Mouse (Mus musculus): ENCODE measurements around the gene Ppib. TPM values are rescaled to one million over a fixed set of nuclear protein-coding genes. Genes with fewer than 3 reads are reported as not detected.
A peak's percentile ranks its signal among the peaks of the same experiment; 100 is the strongest.

Ppib gene
- total and polyA plus RNA-seq, 2 experiments from 2014 or later: 223 to 395 TPM

DNA sequence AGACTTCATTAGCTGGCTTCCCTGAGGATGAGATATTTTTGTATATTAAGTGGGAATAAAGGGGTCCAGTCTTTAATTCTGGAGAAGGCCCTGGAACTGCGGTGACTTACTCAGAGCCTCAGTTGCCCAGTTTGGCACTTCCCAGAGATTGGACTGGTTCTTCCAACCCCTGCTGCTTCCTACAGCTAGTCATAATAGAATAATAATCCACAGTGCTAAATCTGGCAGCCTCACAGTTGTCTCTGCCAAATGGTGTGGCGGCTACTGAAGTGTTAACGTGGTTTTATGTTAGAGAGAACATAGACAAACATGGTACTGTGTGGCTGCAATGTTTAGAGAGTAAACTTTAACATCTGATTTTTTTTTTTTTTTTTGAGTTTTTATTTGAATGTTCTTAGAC, 1.6 kb downstream of the Ppib start:
- Histone ChIP-seq H3K9ac (replicated peaks; ENCODE audit: low read length) (peak overlapping the region; percentile 91; the same call in 1 of the 2 replicates), H3K4me1 (ENCODE audit: insufficient read depth, low read length) (peaks cover 17% of the 10 kb centered on the region), H3K27ac (peak overlapping the region; percentile 95), H3K27me3 (ENCODE audit: insufficient read depth, low read length) (no peaks in the 10 kb centered on the region), H3K4me2 (ENCODE audit: low read depth, low read length) (peak overlapping the region; percentile 90), H3K4me3 (ENCODE audit: low read length) (peak overlapping the region; percentile 85; the same call in 1 of the 2 replicates), H3K36me3 (ENCODE audit: insufficient read depth, low read length) (peaks cover 38% of the 10 kb centered on the region), H3K9me3 (ENCODE audit: low read length) (no peaks in the 10 kb centered on the region)
- ATAC-seq: no peak
- TF ChIP-seq CTCF (IDR thresholded peaks at IDR 0.05; ENCODE audit: low read depth): no peak
- peak; percentile 33 for DNase-seq (ENCODE audit: low spot score)
- 46% methylated on average over 3 of the region's 3 CpGs for WGBS

- WGBS: 97% methylated on average over 3 of the region's 3 CpGs
- no peak for DNase-seq (ENCODE audit: low spot score)
- no peak for TF ChIP-seq CTCF (IDR thresholded peaks at IDR 0.05; ENCODE audit: low read depth)
- Histone ChIP-seq H3K36me3 (ENCODE audit: insufficient read depth, low read length) (peaks cover 41% of the 10 kb centered on the region), H3K9me3 (ENCODE audit: low read length) (no peaks in the 10 kb centered on the region), H3K9ac (replicated peaks; ENCODE audit: low read length) (no peak overlapping the region), H3K4me3 (ENCODE audit: low read length) (no peak overlapping the region), H3K27me3 (ENCODE audit: insufficient read depth, low read length) (no peaks in the 10 kb centered on the region), H3K4me2 (ENCODE audit: low read depth, low read length) (no peak overlapping the region), H3K4me1 (ENCODE audit: insufficient read depth, low read length) (peaks cover 17% of the 10 kb centered on the region), H3K27ac (no peak overlapping the region)
- ATAC-seq: no peak
These were observed 3.4 kb downstream of the Ppib start for GRCm38 (mm10) chr9:66063446-66063845.

GRCm38 (mm10) chr9:66064316-66064715, 4.3 kb downstream of the Ppib start:
- Histone ChIP-seq H3K4me1 (ENCODE audit: insufficient read depth, low read length) (peaks cover 13% of the 10 kb centered on the region), H3K27ac (no peak overlapping the region), H3K27me3 (ENCODE audit: insufficient read depth, low read length) (no peaks in the 10 kb centered on the region), H3K9me3 (ENCODE audit: low read length) (no peaks in the 10 kb centered on the region), H3K4me3 (ENCODE audit: low read length) (no peak overlapping the region), H3K36me3 (ENCODE audit: insufficient read depth, low read length) (peaks cover 41% of the 10 kb centered on the region), H3K9ac (replicated peaks; ENCODE audit: low read length) (no peak overlapping the region), H3K4me2 (ENCODE audit: low read depth, low read length) (no peak overlapping the region)
- DNase-seq (ENCODE audit: low spot score) (no peak), ATAC-seq (no peak)
- 97% methylated on average over 11 of the region's 11 CpGs for WGBS
- no peak for TF ChIP-seq CTCF (IDR thresholded peaks at IDR 0.05; ENCODE audit: low read depth)

- peaks cover 41% of the 10 kb centered on the region for H3K36me3 ChIP-seq (ENCODE audit: insufficient read depth, low read length)
- H3K4me1 ChIP-seq (ENCODE audit: insufficient read depth, low read length): no peaks in the 10 kb centered on the region
- no peaks in the 10 kb centered on the region for H3K9me3 ChIP-seq (ENCODE audit: low read length)
- no peak overlapping the region for H3K4me2 ChIP-seq (ENCODE audit: low read depth, low read length)
- ATAC-seq: no peak
- no peak overlapping the region for H3K27ac ChIP-seq
- no peaks in the 10 kb centered on the region for H3K27me3 ChIP-seq (ENCODE audit: insufficient read depth, low read length)
- TF ChIP-seq CTCF (IDR thresholded peaks at IDR 0.05; ENCODE audit: low read depth): no peak
- no peak overlapping the region for H3K4me3 ChIP-seq (ENCODE audit: low read length)
- H3K9ac ChIP-seq (replicated peaks; ENCODE audit: low read length): no peak overlapping the region
- 85% methylated on average over 3 of the region's 3 CpGs for WGBS
- DNase-seq (ENCODE audit: low spot score): no peak
These were observed 6.8 kb downstream of the Ppib start for GRCm38 (mm10) chr9:66066791-66067190.

GRCm38 (mm10) chr9:66067542-66067941, 7.5 kb downstream of the Ppib start:
- peak; percentile 61 for DNase-seq (ENCODE audit: low spot score)
- H3K4me2 ChIP-seq (ENCODE audit: low read depth, low read length): no peak overlapping the region
- peak; percentile 76 for TF ChIP-seq CTCF (IDR thresholded peaks at IDR 0.05; ENCODE audit: low read depth)
- H3K36me3 ChIP-seq (ENCODE audit: insufficient read depth, low read length): peaks cover 40% of the 10 kb centered on the region
- WGBS: 29% methylated on average over 5 of the region's 5 CpGs
- no peaks in the 10 kb centered on the region for H3K27me3 ChIP-seq (ENCODE audit: insufficient read depth, low read length)
- no peak overlapping the region for H3K9ac ChIP-seq (replicated peaks; ENCODE audit: low read length)
- H3K4me3 ChIP-seq (ENCODE audit: low read length): no peak overlapping the region
- no peak for ATAC-seq
- no peak overlapping the region for H3K27ac ChIP-seq
- H3K4me1 ChIP-seq (ENCODE audit: insufficient read depth, low read length): no peaks in the 10 kb centered on the region
- no peaks in the 10 kb centered on the region for H3K9me3 ChIP-seq (ENCODE audit: low read length)

DNA sequence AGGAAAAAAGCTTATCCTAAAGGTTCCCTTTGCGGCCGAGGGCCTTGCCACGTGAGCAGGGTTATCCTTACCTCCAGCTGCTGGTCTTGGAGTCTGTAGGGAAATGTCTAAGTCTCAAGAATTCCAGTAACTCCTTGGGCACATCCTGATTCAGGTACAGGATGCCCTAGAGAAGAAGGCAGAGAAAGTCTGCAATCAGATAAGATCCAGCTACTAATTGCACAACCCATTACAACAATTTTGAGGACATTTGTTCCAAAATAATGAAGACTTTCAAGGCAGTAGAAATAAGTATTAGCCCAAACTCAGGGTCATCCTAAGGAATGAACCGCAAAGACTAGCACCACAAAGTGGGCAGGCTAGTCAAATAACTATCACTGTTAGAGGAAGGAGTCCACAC, 8.0 kb downstream of the Ppib start:
- H3K4me3 ChIP-seq (ENCODE audit: low read length): no peak overlapping the region
- H3K4me1 ChIP-seq (ENCODE audit: insufficient read depth, low read length): no peaks in the 10 kb centered on the region
- H3K36me3 ChIP-seq (ENCODE audit: insufficient read depth, low read length): peaks cover 34% of the 10 kb centered on the region
- no peak for TF ChIP-seq CTCF (IDR thresholded peaks at IDR 0.05; ENCODE audit: low read depth)
- H3K9ac ChIP-seq (replicated peaks; ENCODE audit: low read length): no peak overlapping the region
- ATAC-seq: no peak
- no peaks in the 10 kb centered on the region for H3K27me3 ChIP-seq (ENCODE audit: insufficient read depth, low read length)
- 61% methylated on average over 4 of the region's 4 CpGs for WGBS
- no peak for DNase-seq (ENCODE audit: low spot score)
- no peaks in the 10 kb centered on the region for H3K9me3 ChIP-seq (ENCODE audit: low read length)
- H3K27ac ChIP-seq: no peak overlapping the region
- H3K4me2 ChIP-seq (ENCODE audit: low read depth, low read length): no peak overlapping the region

- WGBS: under 1% methylated on average over 30 of the region's 30 CpGs
- TF ChIP-seq CTCF (IDR thresholded peaks at IDR 0.05; ENCODE audit: low read depth): peak; percentile 31; the same call in 1 of the 2 replicates
- peak overlapping the region; percentile 61 for H3K9ac ChIP-seq (replicated peaks; ENCODE audit: low read length)
- H3K4me2 ChIP-seq (ENCODE audit: low read depth, low read length): peak overlapping the region; percentile 95
- no peak overlapping the region for H3K27ac ChIP-seq
- peak overlapping the region; percentile 54 for H3K4me3 ChIP-seq (ENCODE audit: low read length)
- no peaks in the 10 kb centered on the region for H3K9me3 ChIP-seq (ENCODE audit: low read length)
- peaks cover 25% of the 10 kb centered on the region for H3K36me3 ChIP-seq (ENCODE audit: insufficient read depth, low read length)
- H3K27me3 ChIP-seq (ENCODE audit: insufficient read depth, low read length): no peaks in the 10 kb centered on the region
- ATAC-seq (peak; percentile 60), DNase-seq (ENCODE audit: low spot score) (peak; percentile 73)
- no peaks in the 10 kb centered on the region for H3K4me1 ChIP-seq (ENCODE audit: insufficient read depth, low read length)
These were observed 9.0 kb downstream of the Ppib start for GRCm38 (mm10) chr9:66068971-66069391.

Data from hindbrain, postnatal 0 days (tissue).